Mouse (Mus musculus): ENCODE data around the gene Rps7. TPM values are rescaled to one million over a fixed set of nuclear protein-coding genes. Genes with fewer than 3 reads are reported as not detected.

Gene Rps7
- polyA plus RNA-seq, 1 experiment, result 932 TPM

DNA sequence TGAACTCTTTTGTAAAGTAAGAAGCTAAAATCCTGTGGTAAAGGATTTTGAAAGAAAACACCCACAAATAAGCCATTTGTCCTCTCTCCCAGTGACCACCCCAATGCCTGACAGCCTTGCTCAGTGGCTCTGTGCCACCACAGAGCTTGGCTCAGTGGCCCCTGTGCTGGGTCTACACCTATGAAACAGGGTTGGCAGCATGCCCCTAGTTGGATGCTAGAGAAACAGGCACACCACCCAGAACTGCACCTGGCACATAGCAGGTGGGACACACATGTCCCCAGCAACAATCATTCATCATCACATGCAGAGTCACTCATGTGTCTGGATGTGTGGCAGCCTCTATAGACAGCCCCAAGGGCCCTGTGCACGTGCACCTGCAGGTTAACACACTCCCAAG lies 32.3 kb downstream of the Rps7 start:
- H3K4me3 ChIP-seq, result no peak overlapping the region
- TF ChIP-seq REST (IDR thresholded peaks at IDR 0.05; ENCODE audit: insufficient read depth, insufficient read length), result no peak

DNA sequence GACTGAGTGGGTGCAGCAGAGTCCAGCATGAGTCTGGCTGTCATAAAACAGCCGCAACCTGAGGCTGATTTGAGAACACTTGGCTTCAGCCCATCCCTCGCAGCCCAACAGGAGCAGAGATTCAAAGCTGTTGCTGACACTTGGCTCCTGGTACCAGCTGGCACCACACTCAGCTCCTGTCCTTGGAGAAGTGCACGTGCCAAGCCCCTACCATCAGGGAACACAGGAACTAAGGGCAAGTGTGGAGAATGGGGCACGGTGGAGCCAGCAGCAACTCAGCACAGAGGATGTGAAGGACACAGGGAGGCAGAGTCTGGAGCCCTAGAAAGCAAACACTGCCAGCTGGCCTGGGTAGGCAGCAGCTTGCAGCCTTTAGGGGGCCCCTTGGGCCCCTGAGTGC lies 33.5 kb downstream of the Rps7 start:
- no peaks in the 10 kb centered on the region for H3K79me2 ChIP-seq (ENCODE audit: control insufficient read depth, insufficient read depth)
- no peaks in the 10 kb centered on the region for H3K36me3 ChIP-seq (ENCODE audit: control insufficient read depth, insufficient read depth)
- H3K27me3 ChIP-seq (ENCODE audit: control insufficient read depth, insufficient read depth, insufficient read length), result peaks cover 22% of the 10 kb centered on the region
- no peak overlapping the region for H3K4me3 ChIP-seq
- TF ChIP-seq MYOG (IDR thresholded peaks at IDR 0.05; ENCODE audit: control insufficient read depth in 1 of 3, insufficient read depth in 1 of 3, insufficient read length in 2 of 3, low read depth in 2 of 3) (no peak), CEBPB (IDR thresholded peaks at IDR 0.05; ENCODE audit: insufficient read depth, poor library complexity, severe bottlenecking) (no peak), SRF (IDR thresholded peaks at IDR 0.05; ENCODE audit: control insufficient read depth, insufficient read length, low read depth) (no peak), POLR2AphosphoS2 (IDR thresholded peaks at IDR 0.05; ENCODE audit: insufficient read length, low read depth) (no peak), MYOD1 (IDR thresholded peaks at IDR 0.05; ENCODE audit: control insufficient read depth in 1 of 3, insufficient read length in 2 of 3, low read depth in 2 of 3) (no peak), E2F4 (IDR thresholded peaks at IDR 0.05; ENCODE audit: insufficient read depth) (no peak), MAX (IDR thresholded peaks at IDR 0.05; ENCODE audit: low read depth) (no peak), USF1 (IDR thresholded peaks at IDR 0.05; ENCODE audit: low read depth) (no peak), TCF3 (IDR thresholded peaks at IDR 0.05; ENCODE audit: insufficient read length, low read depth) (no peak), POLR2A (IDR thresholded peaks at IDR 0.05; ENCODE audit: insufficient read length, low read depth) (no peak), TCF12 (IDR thresholded peaks at IDR 0.05; ENCODE audit: insufficient read depth, poor library complexity, severe bottlenecking) (no peak), REST (IDR thresholded peaks at IDR 0.05; ENCODE audit: insufficient read depth, insufficient read length) (no peak)
- H3ac ChIP-seq (ENCODE audit: control insufficient read depth, insufficient read length), result no peak overlapping the region
- no peak overlapping the region for H3K4me2 ChIP-seq (ENCODE audit: low read depth)

More for the DNA sequence above, 32.3 kb downstream of the Rps7 start:
- H3K79me2 ChIP-seq (ENCODE audit: control insufficient read depth, insufficient read depth), result no peaks in the 10 kb centered on the region
- peaks cover 32% of the 10 kb centered on the region for H3K27me3 ChIP-seq (ENCODE audit: control insufficient read depth, insufficient read depth, insufficient read length)
- H3K36me3 ChIP-seq (ENCODE audit: control insufficient read depth, insufficient read depth), result no peaks in the 10 kb centered on the region
- no peak overlapping the region for H3ac ChIP-seq (ENCODE audit: control insufficient read depth, insufficient read length)
- H3K4me2 ChIP-seq (ENCODE audit: low read depth), result no peak overlapping the region

DNA sequence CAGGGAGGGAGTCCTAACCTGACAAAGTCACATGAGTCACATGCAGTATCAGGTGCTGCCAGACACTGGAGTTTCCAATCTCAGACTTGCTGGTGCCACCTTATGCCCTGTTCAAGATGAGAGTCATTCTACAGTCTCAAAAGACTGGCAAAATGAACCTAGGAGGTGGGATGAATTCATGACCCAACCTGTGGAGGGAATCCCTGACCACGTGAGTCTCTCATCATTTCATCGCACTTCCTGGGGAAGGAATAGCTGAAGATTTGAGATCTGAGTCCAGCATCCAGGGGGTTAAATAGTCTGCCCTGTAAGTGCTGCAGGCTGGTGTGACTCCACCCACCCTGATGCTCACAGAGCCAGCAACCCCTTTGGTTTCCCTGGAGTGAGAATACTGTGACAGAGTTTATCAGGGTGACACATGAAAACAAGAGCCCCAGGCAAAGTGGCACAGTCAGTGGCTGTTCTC lies 37.2 kb downstream of the Rps7 start:
- no peak overlapping the region for H3K4me3 ChIP-seq
- no peak for TF ChIP-seq TCF3 (IDR thresholded peaks at IDR 0.05; ENCODE audit: insufficient read length, low read depth)
- TF ChIP-seq POLR2A (IDR thresholded peaks at IDR 0.05; ENCODE audit: insufficient read length, low read depth), result no peak
- no peak for TF ChIP-seq MYOG (IDR thresholded peaks at IDR 0.05; ENCODE audit: control insufficient read depth in 1 of 3, insufficient read depth in 1 of 3, insufficient read length in 2 of 3, low read depth in 2 of 3)
- TF ChIP-seq MAX (IDR thresholded peaks at IDR 0.05; ENCODE audit: low read depth), result no peak
- TF ChIP-seq CEBPB (IDR thresholded peaks at IDR 0.05; ENCODE audit: insufficient read depth, poor library complexity, severe bottlenecking), result no peak
- TF ChIP-seq POLR2AphosphoS2 (IDR thresholded peaks at IDR 0.05; ENCODE audit: insufficient read length, low read depth), result no peak
- no peak for TF ChIP-seq USF1 (IDR thresholded peaks at IDR 0.05; ENCODE audit: low read depth)
- TF ChIP-seq MYOD1 (IDR thresholded peaks at IDR 0.05; ENCODE audit: control insufficient read depth in 1 of 3, insufficient read length in 2 of 3, low read depth in 2 of 3), result no peak
- no peak for TF ChIP-seq REST (IDR thresholded peaks at IDR 0.05; ENCODE audit: insufficient read depth, insufficient read length)
- no peak for TF ChIP-seq E2F4 (IDR thresholded peaks at IDR 0.05; ENCODE audit: insufficient read depth)
- TF ChIP-seq TCF12 (IDR thresholded peaks at IDR 0.05; ENCODE audit: insufficient read depth, poor library complexity, severe bottlenecking), result no peak
- H3ac ChIP-seq (ENCODE audit: control insufficient read depth, insufficient read length), result no peak overlapping the region
- H3K79me2 ChIP-seq (ENCODE audit: control insufficient read depth, insufficient read depth), result no peaks in the 10 kb centered on the region
- H3K36me3 ChIP-seq (ENCODE audit: control insufficient read depth, insufficient read depth), result no peaks in the 10 kb centered on the region
- H3K4me2 ChIP-seq (ENCODE audit: low read depth), result no peak overlapping the region
- peaks cover 18% of the 10 kb centered on the region for H3K27me3 ChIP-seq (ENCODE audit: control insufficient read depth, insufficient read depth, insufficient read length)

DNA sequence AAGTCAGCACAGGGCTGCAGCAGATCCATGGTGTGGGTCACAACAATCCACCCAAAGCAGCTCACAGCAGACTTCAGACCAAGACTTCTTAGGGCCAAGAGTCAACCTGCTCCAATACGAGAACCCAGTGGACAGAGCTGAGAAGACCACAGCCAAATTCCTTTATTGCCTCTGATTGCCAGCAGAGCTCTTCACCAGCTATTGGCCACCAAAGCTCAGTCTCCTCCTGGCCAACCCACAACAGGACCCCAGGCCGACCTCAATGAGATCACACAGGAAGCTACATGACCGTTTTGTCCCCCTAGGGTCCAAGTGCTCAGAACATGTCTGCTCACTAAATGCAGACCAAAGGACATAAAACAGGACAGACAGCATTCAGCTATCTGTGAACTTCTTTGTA lies 37.6 kb downstream of the Rps7 start:
- no peak overlapping the region for H3K4me2 ChIP-seq (ENCODE audit: low read depth)
- no peaks in the 10 kb centered on the region for H3K79me2 ChIP-seq (ENCODE audit: control insufficient read depth, insufficient read depth)
- no peaks in the 10 kb centered on the region for H3K36me3 ChIP-seq (ENCODE audit: control insufficient read depth, insufficient read depth)
- no peak overlapping the region for H3K4me3 ChIP-seq
- peaks cover 18% of the 10 kb centered on the region for H3K27me3 ChIP-seq (ENCODE audit: control insufficient read depth, insufficient read depth, insufficient read length)
- TF ChIP-seq TCF3 (IDR thresholded peaks at IDR 0.05; ENCODE audit: insufficient read length, low read depth), result no peak
- no peak for TF ChIP-seq TCF12 (IDR thresholded peaks at IDR 0.05; ENCODE audit: insufficient read depth, poor library complexity, severe bottlenecking)
- TF ChIP-seq MYOG (IDR thresholded peaks at IDR 0.05; ENCODE audit: control insufficient read depth in 1 of 3, insufficient read depth in 1 of 3, insufficient read length in 2 of 3, low read depth in 2 of 3), result no peak
- no peak for TF ChIP-seq MAX (IDR thresholded peaks at IDR 0.05; ENCODE audit: low read depth)
- TF ChIP-seq POLR2AphosphoS2 (IDR thresholded peaks at IDR 0.05; ENCODE audit: insufficient read length, low read depth), result no peak
- TF ChIP-seq SRF (IDR thresholded peaks at IDR 0.05; ENCODE audit: control insufficient read depth, insufficient read length, low read depth), result no peak
- TF ChIP-seq POLR2A (IDR thresholded peaks at IDR 0.05; ENCODE audit: insufficient read length, low read depth), result no peak
- no peak for TF ChIP-seq REST (IDR thresholded peaks at IDR 0.05; ENCODE audit: insufficient read depth, insufficient read length)
- H3ac ChIP-seq (ENCODE audit: control insufficient read depth, insufficient read length), result no peak overlapping the region

DNA sequence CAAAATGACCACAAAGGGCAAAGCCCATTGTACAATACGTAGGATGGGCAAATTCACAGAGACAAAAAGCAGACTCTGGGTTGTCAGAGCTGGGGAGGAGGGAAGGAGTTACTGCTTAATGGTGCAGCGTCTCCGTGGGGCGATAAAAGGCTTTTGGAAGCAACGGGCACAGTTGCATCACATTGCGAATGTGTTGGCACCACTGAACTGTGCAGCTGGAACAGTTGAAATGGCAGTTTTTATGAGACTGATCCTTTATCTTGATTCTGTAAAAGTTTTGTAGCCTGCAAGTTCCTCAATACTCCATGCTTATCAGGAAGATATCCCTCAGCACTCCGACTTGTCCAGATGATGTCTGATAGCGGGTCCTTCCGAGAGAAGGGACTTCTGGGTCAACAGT lies 38.1 kb downstream of the Rps7 start:
- no peaks in the 10 kb centered on the region for H3K36me3 ChIP-seq (ENCODE audit: control insufficient read depth, insufficient read depth)
- peaks cover 18% of the 10 kb centered on the region for H3K27me3 ChIP-seq (ENCODE audit: control insufficient read depth, insufficient read depth, insufficient read length)
- H3K79me2 ChIP-seq (ENCODE audit: control insufficient read depth, insufficient read depth), result no peaks in the 10 kb centered on the region
- H3K4me3 ChIP-seq, result no peak overlapping the region
- no peak for TF ChIP-seq REST (IDR thresholded peaks at IDR 0.05; ENCODE audit: insufficient read depth, insufficient read length)
- TF ChIP-seq TCF12 (IDR thresholded peaks at IDR 0.05; ENCODE audit: insufficient read depth, poor library complexity, severe bottlenecking), result no peak
- no peak for TF ChIP-seq POLR2A (IDR thresholded peaks at IDR 0.05; ENCODE audit: insufficient read length, low read depth)
- TF ChIP-seq USF1 (IDR thresholded peaks at IDR 0.05; ENCODE audit: low read depth), result no peak
- no peak for TF ChIP-seq MAX (IDR thresholded peaks at IDR 0.05; ENCODE audit: low read depth)
- no peak for TF ChIP-seq MYOD1 (IDR thresholded peaks at IDR 0.05; ENCODE audit: control insufficient read depth in 1 of 3, insufficient read length in 2 of 3, low read depth in 2 of 3)
- no peak for TF ChIP-seq TCF3 (IDR thresholded peaks at IDR 0.05; ENCODE audit: insufficient read length, low read depth)
- no peak for TF ChIP-seq E2F4 (IDR thresholded peaks at IDR 0.05; ENCODE audit: insufficient read depth)
- no peak for TF ChIP-seq POLR2AphosphoS2 (IDR thresholded peaks at IDR 0.05; ENCODE audit: insufficient read length, low read depth)
- TF ChIP-seq SRF (IDR thresholded peaks at IDR 0.05; ENCODE audit: control insufficient read depth, insufficient read length, low read depth), result no peak
- TF ChIP-seq MYOG (IDR thresholded peaks at IDR 0.05; ENCODE audit: control insufficient read depth in 1 of 3, insufficient read depth in 1 of 3, insufficient read length in 2 of 3, low read depth in 2 of 3), result no peak
- no peak for TF ChIP-seq CEBPB (IDR thresholded peaks at IDR 0.05; ENCODE audit: insufficient read depth, poor library complexity, severe bottlenecking)
- no peak overlapping the region for H3ac ChIP-seq (ENCODE audit: control insufficient read depth, insufficient read length)
- no peak overlapping the region for H3K4me2 ChIP-seq (ENCODE audit: low read depth)
